Mouse (Mus musculus) E14TG2a.4 (cell line): Measurements from ENCODE around the gene Prdm13.

Source experiments
- CTCF ChIP-seq: conservative IDR thresholded peaks from 2 replicates; pipeline ENCODE4 v1.5.1; 2014; ENCODE audit warnings: low read length
- POU5F1 ChIP-seq: IDR thresholded peaks from 2 replicates; pipeline ENCODE4 v1.6.1; 2014; ENCODE audit warnings: low read length, borderline replicate concordance

- TF ChIP-seq CTCF, result no peak
- no peak for TF ChIP-seq POU5F1
Measured at GRCm38 (mm10) chr4:21712147-21712546, 26.4 kb upstream of the Prdm13 start.
